Mouse (Mus musculus) midbrain, postnatal 0 days (tissue): ENCODE measurements around the gene Prex1. TPM values are rescaled to one million over a fixed set of nuclear protein-coding genes. Genes with fewer than 3 reads are reported as not detected.
"Not testable (repeated sequence)": the region's sequence is repeated elsewhere in the genome, so short reads cannot be mapped to it uniquely, and the experiment has no call there.

Experiments used
- ATAC-seq: fragments of 200-750 bp; cut with Nextera tagmentation; 2 replicates; pipeline ENCODE4 v1.8.0; 2017; ENCODE audit warnings: moderate number of reproducible peaks, mild to moderate bottlenecking, moderate TSS enrichment, moderate library complexity; ENCODE audit not compliant: low FRiP score
- DNase-seq: peaks from one replicate; pipeline ENCODE4 v3.0.0-alpha.2; 2015; ENCODE audit warnings: low spot score
- H3K27ac ChIP-seq: fragments of 300-500 bp; sonication (generic); 2 replicates; pipeline ENCODE4 v1.5.1; 2014; ENCODE audit warnings: low read depth, mild to moderate bottlenecking, low read length, mixed read lengths
- H3K27me3 ChIP-seq: fragments of 300-500 bp; sonication (generic); 2 replicates; pipeline ENCODE4 v1.6.1; 2014; ENCODE audit warnings: low read length, control low read depth, mixed read lengths; ENCODE audit not compliant: insufficient read depth
- H3K36me3 ChIP-seq: fragments of 300-500 bp; sonication (generic); 2 replicates; pipeline ENCODE4 v1.6.1; 2014; ENCODE audit warnings: low read length, control low read depth, mixed read lengths; ENCODE audit not compliant: insufficient read depth
- H3K4me1 ChIP-seq: fragments of 300-500 bp; sonication (generic); 2 replicates; pipeline ENCODE4 v1.6.1; 2014; ENCODE audit warnings: mild to moderate bottlenecking, control low read depth, antibody characterized with exemption, low read length, mixed read lengths; ENCODE audit not compliant: insufficient read depth
- H3K4me2 ChIP-seq: fragments of 300-500 bp; sonication (generic); 2 replicates; pipeline ENCODE4 v1.6.1; 2014; ENCODE audit warnings: low read depth, mild to moderate bottlenecking, low read length, mixed read lengths; ENCODE audit not compliant: poor library complexity, severe bottlenecking
- H3K4me3 ChIP-seq: fragments of 300-500 bp; sonication (generic); 2 replicates; pipeline ENCODE4 v1.5.1; 2014; ENCODE audit warnings: low read depth, mild to moderate bottlenecking, low read length, moderate library complexity
- H3K9ac ChIP-seq: fragments of 300-500 bp; sonication (generic); replicated peaks from 2 replicates; pipeline ENCODE4 v1.6.1; 2014; ENCODE audit warnings: mild to moderate bottlenecking, low read length, moderate library complexity, mixed read lengths; ENCODE audit not compliant: poor library complexity, severe bottlenecking
- H3K9me3 ChIP-seq: fragments of 300-500 bp; sonication (generic); 2 replicates; pipeline ENCODE4 v1.6.1; 2016; ENCODE audit warnings: low read length, control low read depth
- CTCF ChIP-seq: IDR thresholded peaks from 2 replicates; pipeline ENCODE4 v1.5.1; 2016; ENCODE audit warnings: antibody characterized with exemption, mild to moderate bottlenecking
- WGBS: fragments of 180-500 bp; shearing (Covaris S2); extraction: QIAGEN DNeasy Blood & Tissue Kit; methylation state at CpG from one replicate; pipeline ENCODE4 v1.1.7; 2014; 5-methylcytosine and 5-hydroxymethylcytosine counted together
- polyA plus RNA-seq: library from polyadenylated mRNA; unstranded; fragments of >200 nt; fragmentation: Nextera tagmentation; extraction: Ambion mirVana; gene quantifications from 2 replicates; pipeline ENCODE4 v1.2.1, GENCODE M21; 2015
- total RNA-seq: library from RNA; depleted of rRNA; stranded (reverse); fragments of >200 nt; gene quantifications from 2 replicates; pipeline ENCODE4 v1.2.3, GENCODE M21; 2014

Prex1 gene
- total and polyA plus RNA-seq, 2 experiments from 2014 or later: 17.4 to 53.8 TPM

- no peak for TF ChIP-seq CTCF
- Histone ChIP-seq H3K27me3 (no peaks in the 10 kb centered on the region), H3K4me2 (peak overlapping the region; percentile 29), H3K9me3 (no peaks in the 10 kb centered on the region), H3K4me3 (no peak overlapping the region), H3K36me3 (no peaks in the 10 kb centered on the region), H3K27ac (no peak overlapping the region), H3K9ac (0 out of 2 replicates have a peak overlapping the region, but pooled peaks have one; percentile 14), H3K4me1 (no peaks in the 10 kb centered on the region)
- ATAC-seq (no peak), DNase-seq (peak; percentile 28)
- 10% methylated on average over 15 of the region's 15 CpGs for WGBS
Measured at GRCm38 (mm10) chr2:166735469-166736001, 21.9 kb upstream of the Prex1 start.

- no peak overlapping the region for H3K4me3 ChIP-seq
- TF ChIP-seq CTCF: no peak
Measured at GRCm38 (mm10) chr2:166732860-166733259, 19.2 kb upstream of the Prex1 start.

GRCm38 (mm10) chr2:166732146-166732545 is 18.5 kb upstream of the Prex1 start:
- no peaks in the 10 kb centered on the region for H3K27me3 ChIP-seq
- no peak overlapping the region for H3K9ac ChIP-seq
- no peak overlapping the region for H3K4me3 ChIP-seq
- DNase-seq (no peak), ATAC-seq (no peak)
- H3K4me1 ChIP-seq: 0 out of 2 replicates have a peak, but pooled peaks cover 6% of the 10 kb centered on the region
- H3K4me2 ChIP-seq: no peak overlapping the region
- WGBS: 94% methylated on average over 4 of the region's 4 CpGs
- H3K36me3 ChIP-seq: no peaks in the 10 kb centered on the region
- H3K9me3 ChIP-seq: no peaks in the 10 kb centered on the region
- no peak for TF ChIP-seq CTCF
- no peak overlapping the region for H3K27ac ChIP-seq

More at GRCm38 (mm10) chr2:166732860-166733259, 19.2 kb upstream of the Prex1 start:
- ATAC-seq (no peak), DNase-seq (no peak)
- no peak overlapping the region for H3K9ac ChIP-seq
- 93% methylated on average over 2 of the region's 2 CpGs for WGBS
- H3K4me2 ChIP-seq: no peak overlapping the region
- H3K4me1 ChIP-seq: 0 out of 2 replicates have a peak, but pooled peaks cover 6% of the 10 kb centered on the region
- H3K27ac ChIP-seq: no peak overlapping the region
- H3K36me3 ChIP-seq: no peaks in the 10 kb centered on the region
- no peaks in the 10 kb centered on the region for H3K9me3 ChIP-seq
- no peaks in the 10 kb centered on the region for H3K27me3 ChIP-seq

- H3K9me3 ChIP-seq, H3K27me3 ChIP-seq, DNase-seq, H3K4me1 ChIP-seq, H3K36me3 ChIP-seq, ATAC-seq, H3K9ac ChIP-seq, H3K4me3 ChIP-seq, H3K27ac ChIP-seq, H3K4me2 ChIP-seq: not testable (repeated sequence)
- 92% methylated on average over 1 of the region's 1 CpGs for WGBS
Measured at GRCm38 (mm10) chr2:166731102-166731883, 17.7 kb upstream of the Prex1 start.

- WGBS: 44% methylated on average over 6 of the region's 6 CpGs
- H3K9ac ChIP-seq: no peak overlapping the region
Measured at GRCm38 (mm10) chr2:166730567-166730915, 16.9 kb upstream of the Prex1 start.

More at GRCm38 (mm10) chr2:166730567-166730915, 16.9 kb upstream of the Prex1 start:
- no peak for TF ChIP-seq CTCF
- H3K27ac ChIP-seq: no peak overlapping the region
- no peaks in the 10 kb centered on the region for H3K9me3 ChIP-seq
- no peaks in the 10 kb centered on the region for H3K36me3 ChIP-seq
- 0 out of 2 replicates have a peak, but pooled peaks cover 6% of the 10 kb centered on the region for H3K4me1 ChIP-seq
- DNase-seq (no peak), ATAC-seq (peak; percentile 17; the same call in 1 of the 2 replicates)
- no peak overlapping the region for H3K4me3 ChIP-seq
- H3K4me2 ChIP-seq: no peak overlapping the region
- no peaks in the 10 kb centered on the region for H3K27me3 ChIP-seq
